Mouse (Mus musculus): ENCODE results near the gene Rnh1. TPM values are rescaled to one million over a fixed set of nuclear protein-coding genes. Genes with fewer than 3 reads are reported as not detected.

Rnh1 gene
- total and polyA plus RNA-seq, 3 experiments = 71.4 to 94.5 TPM; not detected in 1

DNA sequence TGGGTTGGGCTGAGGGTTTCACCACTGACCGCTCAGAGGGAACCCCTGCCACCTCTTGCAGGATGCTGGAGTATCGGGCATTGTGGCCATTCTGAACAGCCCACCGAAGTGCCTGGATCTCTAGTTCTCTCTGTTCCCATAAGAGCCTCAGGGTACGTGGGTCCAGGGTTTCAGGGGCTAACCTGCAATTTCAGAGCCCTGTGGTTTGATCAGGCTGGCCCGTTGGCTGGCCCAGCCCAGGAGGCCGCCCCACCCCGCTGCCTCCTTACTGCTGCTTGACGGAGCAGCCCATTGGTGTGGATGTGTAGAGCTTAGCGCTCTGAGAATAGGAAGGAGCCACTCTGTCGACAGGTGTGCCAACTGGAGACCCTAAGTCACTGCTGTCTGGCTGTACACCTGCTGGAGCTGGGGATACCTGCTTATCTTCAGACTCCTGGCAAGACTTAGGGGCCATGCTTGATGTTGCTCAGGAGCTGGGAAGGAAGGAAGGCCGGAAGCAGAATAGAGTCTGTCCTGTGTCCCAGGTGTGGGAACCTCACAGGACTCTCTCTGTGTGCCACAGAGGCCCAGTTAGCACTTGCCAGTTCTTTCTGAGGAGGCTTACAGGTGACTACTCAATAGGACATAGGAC, 41.1 kb upstream of the Rnh1 start, which contains the start of gene Lmntd2:
Lmntd2 (minus strand) TSS at position 476 of the 631 bp plus-strand sequence.
- no peaks in the 10 kb centered on the region for H3K9me3 ChIP-seq (replicated peaks; ENCODE audit: insufficient read depth, low read length)
- TF ChIP-seq MAFK (IDR thresholded peaks at IDR 0.05; ENCODE audit: borderline replicate concordance, low read depth, low read length) (no peak), SIN3A (IDR thresholded peaks at IDR 0.05; ENCODE audit: low read length) (no peak), CTCF (IDR thresholded peaks at IDR 0.05 in 2 of 3, conservative IDR thresholded peaks at IDR 0.05 in 1 of 3; ENCODE audit: control insufficient read depth in 1 of 3, insufficient read depth in 1 of 3, low read depth in 2 of 3, low read length in 3 of 3, poor library complexity in 1 of 3, severe bottlenecking in 1 of 3) (no peak), POLR2AphosphoS5 (IDR thresholded peaks at IDR 0.05; ENCODE audit: borderline replicate concordance, low read depth, low read length) (no peak), ZNF384 (IDR thresholded peaks at IDR 0.05; ENCODE audit: low read depth, low read length) (no peak), JUND (IDR thresholded peaks at IDR 0.05; ENCODE audit: low read depth, low read length) (no peak), MAX (IDR thresholded peaks at IDR 0.05; ENCODE audit: low read length) (no peak), NRF1 (IDR thresholded peaks at IDR 0.05; ENCODE audit: insufficient read depth, low read depth, low read length, poor library complexity, severe bottlenecking) (no peak), ELF1 (IDR thresholded peaks at IDR 0.05; ENCODE audit: low read depth, low read length) (no peak), RCOR1 (IDR thresholded peaks at IDR 0.05; ENCODE audit: low read depth, low read length) (no peak), CHD2 (IDR thresholded peaks at IDR 0.05; ENCODE audit: low read length) (no peak), TBP (IDR thresholded peaks at IDR 0.05; ENCODE audit: low read depth, low read length) (no peak), HCFC1 (IDR thresholded peaks at IDR 0.05; ENCODE audit: low read depth, low read length) (no peak), TCF12 (IDR thresholded peaks at IDR 0.05; ENCODE audit: low read depth, low read length) (no peak)
- H3K4me1 ChIP-seq (ENCODE audit: control insufficient read depth in 1 of 2, insufficient read depth in 2 of 2, low read length in 2 of 2) = peaks cover 0 to 10% of the 10 kb centered on the region in 2 experiments; a peak in 2 of 4 replicates
- no peaks in the 10 kb centered on the region; a peak in 1 of 4 replicates for H3K36me3 ChIP-seq (ENCODE audit: control insufficient read depth in 1 of 2, insufficient read depth in 2 of 2, low read length in 2 of 2)
- peaks cover 0 to 1% of the 10 kb centered on the region in 2 experiments; a peak in 1 of 4 replicates for H3K27me3 ChIP-seq (ENCODE audit: control insufficient read depth in 1 of 2, insufficient read depth in 2 of 2, low read length in 2 of 2)
- DNase-seq (ENCODE audit: low read depth, low spot score) = no peak
- no peak within 1 kb of the TSS for H3K9ac ChIP-seq (ENCODE audit: control insufficient read depth, low read depth, low read length, poor library complexity, severe bottlenecking)
- H3K27ac ChIP-seq (ENCODE audit: control insufficient read depth, low read depth, low read length) = no peak within 1 kb of the TSS
- H3K4me3 ChIP-seq (ENCODE audit: control insufficient read depth in 1 of 2, insufficient read depth in 1 of 2, low read depth in 2 of 2, low read length in 2 of 2) = no peak within 1 kb of the TSS
- no peaks in the 10 kb centered on the region; the same call in 1 of the 2 replicates for H3K79me2 ChIP-seq (ENCODE audit: control insufficient read depth, insufficient read depth, low read length, poor library complexity)

DNA sequence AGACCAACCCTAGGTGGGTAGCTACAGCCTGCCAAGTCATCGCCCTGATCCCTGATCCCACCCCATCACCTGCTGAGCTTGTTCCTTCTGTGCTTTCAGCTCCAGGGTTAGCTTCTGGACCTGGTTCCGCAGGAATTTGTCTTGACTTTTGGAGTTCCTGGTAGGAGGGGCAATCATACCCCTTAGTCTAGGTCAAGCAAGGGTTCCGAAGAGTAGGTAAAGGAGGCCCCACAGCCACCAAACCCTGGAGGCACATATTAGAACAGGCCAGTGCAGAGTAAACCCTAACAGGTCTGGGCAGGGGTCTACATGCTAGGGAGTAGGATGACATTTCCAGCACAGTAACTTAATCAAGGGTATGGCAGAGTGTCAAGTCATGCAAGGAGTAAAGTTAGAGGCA, 40.5 kb upstream of the Rnh1 start:
- H3K4me3 ChIP-seq (ENCODE audit: control insufficient read depth in 1 of 2, insufficient read depth in 1 of 2, low read depth in 2 of 2, low read length in 2 of 2) = no peak overlapping the region
- DNase-seq (ENCODE audit: low read depth, low spot score) = no peak
- no peaks in the 10 kb centered on the region; a peak in 1 of 4 replicates for H3K36me3 ChIP-seq (ENCODE audit: control insufficient read depth in 1 of 2, insufficient read depth in 2 of 2, low read length in 2 of 2)
- TF ChIP-seq EP300 (IDR thresholded peaks at IDR 0.05; ENCODE audit: low read depth in 1 of 2, low read length in 2 of 2) (no peak), MAZ (IDR thresholded peaks at IDR 0.05; ENCODE audit: low read depth, low read length) (no peak), MEF2A (IDR thresholded peaks at IDR 0.05; ENCODE audit: extremely low read depth, insufficient replicate concordance, low read depth, low read length, poor library complexity, severe bottlenecking) (no peak), POLR2AphosphoS2 (IDR thresholded peaks at IDR 0.05; ENCODE audit: low read length) (no peak), MYB (IDR thresholded peaks at IDR 0.05; ENCODE audit: low read depth, low read length) (no peak), CHD1 (IDR thresholded peaks at IDR 0.05; ENCODE audit: low read depth, low read length) (no peak), ETS1 (IDR thresholded peaks at IDR 0.05; ENCODE audit: low read depth, low read length) (no peak), JUND (IDR thresholded peaks at IDR 0.05; ENCODE audit: low read depth, low read length) (no peak), CTCF (IDR thresholded peaks at IDR 0.05 in 2 of 3, conservative IDR thresholded peaks at IDR 0.05 in 1 of 3; ENCODE audit: control insufficient read depth in 1 of 3, insufficient read depth in 1 of 3, low read depth in 2 of 3, low read length in 3 of 3, poor library complexity in 1 of 3, severe bottlenecking in 1 of 3) (no peak), POLR2A (IDR thresholded peaks at IDR 0.05; ENCODE audit: control insufficient read depth in 1 of 2, insufficient read depth in 1 of 2, low read depth in 1 of 2, low read length in 2 of 2, poor library complexity in 1 of 2) (no peak), USF2 (IDR thresholded peaks at IDR 0.05; ENCODE audit: borderline replicate concordance in 1 of 2, insufficient read depth in 1 of 2, low read depth in 1 of 2, low read length in 2 of 2) (no peak)
- H3K79me2 ChIP-seq (ENCODE audit: control insufficient read depth, insufficient read depth, low read length, poor library complexity) = no peaks in the 10 kb centered on the region; the same call in 1 of the 2 replicates
- H3K27me3 ChIP-seq (ENCODE audit: control insufficient read depth in 1 of 2, insufficient read depth in 2 of 2, low read length in 2 of 2) = peaks cover 0 to 1% of the 10 kb centered on the region in 2 experiments; a peak in 1 of 4 replicates
- H3K9ac ChIP-seq (ENCODE audit: control insufficient read depth, low read depth, low read length, poor library complexity, severe bottlenecking) = no peak overlapping the region
- H3K9me3 ChIP-seq (replicated peaks; ENCODE audit: insufficient read depth, low read length) = no peaks in the 10 kb centered on the region
- H3K27ac ChIP-seq (ENCODE audit: control insufficient read depth, low read depth, low read length) = no peak overlapping the region
- peaks cover 0 to 10% of the 10 kb centered on the region in 2 experiments; a peak in 2 of 4 replicates for H3K4me1 ChIP-seq (ENCODE audit: control insufficient read depth in 1 of 2, insufficient read depth in 2 of 2, low read length in 2 of 2)

Measured in MEL (cell line).